Mouse (Mus musculus) forebrain, embryonic 12.5 days (tissue): Measurements from ENCODE around the gene D1Ertd622e. TPM values are rescaled to one million over a fixed set of nuclear protein-coding genes. Genes with fewer than 3 reads are reported as not detected.
"Not testable (repeated sequence)": the region's sequence is repeated elsewhere in the genome, so short reads cannot be mapped to it uniquely, and the experiment has no call there.

Experiments used
- ATAC-seq: fragments of 200-750 bp; cut with Nextera tagmentation; 2 replicates; pipeline ENCODE4 v1.8.0; 2017; ENCODE audit warnings: moderate TSS enrichment; ENCODE audit not compliant: low FRiP score
- H3K27ac ChIP-seq: fragments of 300-500 bp; sonication (generic); 2 replicates; pipeline ENCODE4 v1.5.1; 2016; ENCODE audit warnings: mild to moderate bottlenecking
- H3K27me3 ChIP-seq: fragments of 300-500 bp; sonication (generic); 2 replicates; pipeline ENCODE4 v1.6.1; 2016; ENCODE audit warnings: mild to moderate bottlenecking
- H3K36me3 ChIP-seq: fragments of 300-500 bp; sonication (generic); replicated peaks from 2 replicates; pipeline ENCODE4 v1.6.1; 2016; ENCODE audit warnings: mild to moderate bottlenecking
- H3K4me1 ChIP-seq: fragments of 300-500 bp; sonication (generic); 2 replicates; pipeline ENCODE4 v1.6.1; 2016
- H3K4me2 ChIP-seq: fragments of 300-500 bp; sonication (generic); 2 replicates; pipeline ENCODE4 v1.6.1; 2016; ENCODE audit warnings: mild to moderate bottlenecking, moderate library complexity
- H3K4me3 ChIP-seq: fragments of 300-500 bp; sonication (generic); replicated peaks from 2 replicates; pipeline ENCODE4 v1.5.1; 2016; ENCODE audit warnings: mild to moderate bottlenecking
- H3K9ac ChIP-seq: fragments of 300-500 bp; sonication (generic); 2 replicates; pipeline ENCODE4 v1.6.1; 2016; ENCODE audit warnings: mild to moderate bottlenecking
- H3K9me3 ChIP-seq: fragments of 300-500 bp; sonication (generic); 2 replicates; pipeline ENCODE4 v1.6.1; 2016
- WGBS: fragments of 180-500 bp; shearing (Covaris S2); methylation state at CpG from one replicate; pipeline ENCODE4 v1.1.7; 2016; 5-methylcytosine and 5-hydroxymethylcytosine counted together
- polyA plus RNA-seq: library from polyadenylated mRNA; unstranded; fragments of >200 nt; fragmentation: Nextera tagmentation; extraction: Ambion mirVana; gene quantifications from 2 replicates; pipeline ENCODE4 v1.2.1, GENCODE M21; 2016

The D1Ertd622e gene
- polyA plus RNA-seq, 1 experiment from 2014 or later, result 44.1 TPM

GRCm38 (mm10) chr1:97600371-97600770 lies 61.5 kb downstream of the D1Ertd622e start:
- H3K9me3 ChIP-seq, result no peaks in the 10 kb centered on the region
- no peak overlapping the region for H3K4me2 ChIP-seq
- H3K4me3 ChIP-seq, result no peak overlapping the region
- no peak overlapping the region for H3K9ac ChIP-seq
- no peak overlapping the region for H3K27ac ChIP-seq
- no peaks in the 10 kb centered on the region for H3K27me3 ChIP-seq
- H3K4me1 ChIP-seq, result no peaks in the 10 kb centered on the region
- ATAC-seq, result no peak
- WGBS, result 88% methylated on average over 2 of the region's 2 CpGs
- no peaks in the 10 kb centered on the region for H3K36me3 ChIP-seq

GRCm38 (mm10) chr1:97599101-97599500 lies 62.8 kb downstream of the D1Ertd622e start:
- Histone ChIP-seq H3K4me3 (no peak overlapping the region), H3K9me3 (no peaks in the 10 kb centered on the region), H3K27me3 (no peaks in the 10 kb centered on the region), H3K27ac (no peak overlapping the region), H3K4me2 (no peak overlapping the region), H3K9ac (no peak overlapping the region), H3K4me1 (no peaks in the 10 kb centered on the region), H3K36me3 (no peaks in the 10 kb centered on the region)
- 85% methylated on average over 3 of the region's 3 CpGs for WGBS
- ATAC-seq, result no peak

GRCm38 (mm10) chr1:97588561-97588960 lies 73.3 kb downstream of the D1Ertd622e start:
- no peak for ATAC-seq
- Histone ChIP-seq H3K9ac (no peak overlapping the region), H3K9me3 (no peaks in the 10 kb centered on the region), H3K4me3 (no peak overlapping the region), H3K4me1 (peaks cover 7% of the 10 kb centered on the region), H3K27me3 (no peaks in the 10 kb centered on the region), H3K27ac (no peak overlapping the region), H3K36me3 (no peaks in the 10 kb centered on the region), H3K4me2 (no peak overlapping the region)
- 13% methylated on average over 3 of the region's 3 CpGs for WGBS

- Histone ChIP-seq H3K27me3 (no peaks in the 10 kb centered on the region), H3K4me2 (no peak overlapping the region), H3K9me3 (no peaks in the 10 kb centered on the region), H3K27ac (no peak overlapping the region), H3K4me3 (no peak overlapping the region), H3K36me3 (no peaks in the 10 kb centered on the region), H3K9ac (no peak overlapping the region), H3K4me1 (peaks cover 7% of the 10 kb centered on the region)
- ATAC-seq, result no peak
Observed at GRCm38 (mm10) chr1:97585106-97585505, 76.8 kb downstream of the D1Ertd622e start.

- no peak overlapping the region for H3K4me3 ChIP-seq
- ATAC-seq, result no peak
- no peaks in the 10 kb centered on the region for H3K36me3 ChIP-seq
- 88% methylated on average over 3 of the region's 3 CpGs for WGBS
- no peak overlapping the region for H3K27ac ChIP-seq
- no peaks in the 10 kb centered on the region for H3K9me3 ChIP-seq
- no peak overlapping the region for H3K4me2 ChIP-seq
- H3K27me3 ChIP-seq, result no peaks in the 10 kb centered on the region
- peaks cover 7% of the 10 kb centered on the region for H3K4me1 ChIP-seq
- no peak overlapping the region for H3K9ac ChIP-seq
Observed at GRCm38 (mm10) chr1:97584171-97584570, 77.7 kb downstream of the D1Ertd622e start.

GRCm38 (mm10) chr1:97583085-97583484 lies 78.8 kb downstream of the D1Ertd622e start:
- Histone ChIP-seq H3K36me3 (no peaks in the 10 kb centered on the region), H3K27me3 (no peaks in the 10 kb centered on the region), H3K27ac (no peak overlapping the region), H3K4me1 (no peaks in the 10 kb centered on the region), H3K9me3 (no peaks in the 10 kb centered on the region), H3K4me2 (no peak overlapping the region), H3K9ac (no peak overlapping the region), H3K4me3 (no peak overlapping the region)
- ATAC-seq, result no peak
- 88% methylated on average over 4 of the region's 4 CpGs for WGBS

GRCm38 (mm10) chr1:97580680-97581079 lies 81.2 kb downstream of the D1Ertd622e start:
- H3K9ac ChIP-seq, H3K36me3 ChIP-seq, H3K9me3 ChIP-seq, H3K4me3 ChIP-seq, ATAC-seq, H3K27ac ChIP-seq, H3K4me2 ChIP-seq, H3K27me3 ChIP-seq, H3K4me1 ChIP-seq: not testable (repeated sequence)

GRCm38 (mm10) chr1:97580270-97580669 lies 81.6 kb downstream of the D1Ertd622e start:
- Histone ChIP-seq H3K4me3 (no peak overlapping the region), H3K36me3 (no peaks in the 10 kb centered on the region), H3K9ac (no peak overlapping the region), H3K9me3 (no peaks in the 10 kb centered on the region), H3K27me3 (no peaks in the 10 kb centered on the region), H3K4me2 (no peak overlapping the region), H3K27ac (no peak overlapping the region), H3K4me1 (no peaks in the 10 kb centered on the region)
- 73% methylated on average over 3 of the region's 3 CpGs for WGBS
- ATAC-seq, result no peak

GRCm38 (mm10) chr1:97578025-97578417 lies 83.9 kb downstream of the D1Ertd622e start:
- Histone ChIP-seq H3K9ac (no peak overlapping the region), H3K27ac (no peak overlapping the region), H3K36me3 (no peaks in the 10 kb centered on the region), H3K9me3 (no peaks in the 10 kb centered on the region), H3K4me1 (no peaks in the 10 kb centered on the region), H3K27me3 (no peaks in the 10 kb centered on the region), H3K4me2 (no peak overlapping the region), H3K4me3 (no peak overlapping the region)
- no peak for ATAC-seq
- 96% methylated on average over 3 of the region's 3 CpGs for WGBS

GRCm38 (mm10) chr1:97577062-97578024 lies 84.5 kb downstream of the D1Ertd622e start:
- Histone ChIP-seq H3K9ac (no peak overlapping the region), H3K36me3 (no peaks in the 10 kb centered on the region), H3K4me3 (no peak overlapping the region), H3K27me3 (no peaks in the 10 kb centered on the region), H3K4me2 (no peak overlapping the region), H3K27ac (no peak overlapping the region), H3K9me3 (no peaks in the 10 kb centered on the region), H3K4me1 (no peaks in the 10 kb centered on the region)
- WGBS, result 96% methylated on average over 2 of the region's 2 CpGs
- ATAC-seq, result no peak

- no peak for ATAC-seq
- Histone ChIP-seq H3K9me3 (no peaks in the 10 kb centered on the region), H3K4me3 (no peak overlapping the region), H3K4me2 (no peak overlapping the region), H3K27me3 (no peaks in the 10 kb centered on the region), H3K9ac (no peak overlapping the region), H3K36me3 (no peaks in the 10 kb centered on the region), H3K27ac (no peak overlapping the region), H3K4me1 (no peaks in the 10 kb centered on the region)
- WGBS, result 98% methylated on average over 3 of the region's 3 CpGs
Observed at GRCm38 (mm10) chr1:97576576-97576975, 85.3 kb downstream of the D1Ertd622e start.

GRCm38 (mm10) chr1:97570814-97571213 lies 91.1 kb downstream of the D1Ertd622e start:
- ATAC-seq, result 0 out of 2 replicates have a peak, but pooled peaks have one; percentile 36
- WGBS, result 45% methylated on average over 9 of the region's 9 CpGs
- no peaks in the 10 kb centered on the region for H3K27me3 ChIP-seq
- no peak overlapping the region for H3K9ac ChIP-seq
- no peak overlapping the region for H3K4me2 ChIP-seq
- no peaks in the 10 kb centered on the region for H3K36me3 ChIP-seq
- H3K27ac ChIP-seq, result no peak overlapping the region
- H3K4me3 ChIP-seq, result no peak overlapping the region
- peaks cover 6% of the 10 kb centered on the region for H3K4me1 ChIP-seq
- no peaks in the 10 kb centered on the region for H3K9me3 ChIP-seq

- Histone ChIP-seq H3K27me3 (no peaks in the 10 kb centered on the region), H3K4me3 (no peak overlapping the region), H3K4me1 (peaks cover 6% of the 10 kb centered on the region), H3K27ac (no peak overlapping the region), H3K9me3 (no peaks in the 10 kb centered on the region), H3K9ac (no peak overlapping the region), H3K4me2 (no peak overlapping the region), H3K36me3 (no peaks in the 10 kb centered on the region)
- no peak for ATAC-seq
- 86% methylated on average over 4 of the region's 4 CpGs for WGBS
Observed at GRCm38 (mm10) chr1:97567956-97568355, 93.9 kb downstream of the D1Ertd622e start.
